Mouse (Mus musculus) liver, adult 2 months (tissue): Measurements from ENCODE around the gene Krt79. TPM values are rescaled to one million over a fixed set of nuclear protein-coding genes. Genes with fewer than 3 reads are reported as not detected.

Experiments
- DNase-seq: peaks from one replicate; pipeline ENCODE4 v3.0.0-alpha.2; 2011; ENCODE audit warnings: low read depth, low spot score; ENCODE audit errors: extremely low read depth
- H3K27ac ChIP-seq: fragments of 200-500 bp; replicated peaks from 2 replicates; pipeline ENCODE4 v1.5.1; 2012; ENCODE audit warnings: low read depth, mild to moderate bottlenecking, control low read depth, inconsistent platforms, low read length; ENCODE audit not compliant: insufficient read depth
- H3K27me3 ChIP-seq: fragments of 200-500 bp; 2 replicates; pipeline ENCODE4 v1.6.1; 2012; ENCODE audit warnings: mild to moderate bottlenecking, moderate library complexity, low read length, inconsistent platforms; ENCODE audit not compliant: control insufficient read depth, insufficient read depth
- H3K36me3 ChIP-seq: fragments of 200-500 bp; 2 replicates; pipeline ENCODE4 v1.6.1; 2012; ENCODE audit warnings: low read length, inconsistent platforms; ENCODE audit not compliant: control insufficient read depth, insufficient read depth
- H3K4me1 ChIP-seq: fragments of 200-500 bp; 2 replicates; pipeline ENCODE4 v1.6.1; 2011; ENCODE audit warnings: low read length; ENCODE audit not compliant: control insufficient read depth, insufficient read depth
- H3K4me3 ChIP-seq: fragments of 200-500 bp; 2 replicates; pipeline ENCODE4 v1.5.1; 2011; ENCODE audit warnings: low read depth, mild to moderate bottlenecking, control low read depth, low read length, moderate library complexity; ENCODE audit not compliant: insufficient read depth
- H3K79me2 ChIP-seq: fragments of 200-500 bp; 2 replicates; pipeline ENCODE4 v1.6.1; 2012; ENCODE audit warnings: inconsistent platforms, mild to moderate bottlenecking, low read length, moderate library complexity; ENCODE audit not compliant: control insufficient read depth, insufficient read depth
- H3K9ac ChIP-seq: fragments of 200-500 bp; 2 replicates; pipeline ENCODE4 v1.6.1; 2012; ENCODE audit warnings: low read depth, mild to moderate bottlenecking, control low read depth, inconsistent platforms, low read length
- CTCF ChIP-seq: fragments of 200-500 bp; IDR thresholded peaks from 2 replicates; pipeline ENCODE4 v1.5.1; 2011; ENCODE audit warnings: low read depth, low read length, control low read depth
- POLR2A ChIP-seq: fragments of 200-500 bp; IDR thresholded peaks from 2 replicates; pipeline ENCODE4 v1.6.1; 2011; ENCODE audit warnings: low read length, control low read depth; ENCODE audit not compliant: insufficient read depth; ENCODE audit errors: extremely low read depth
- WGBS: fragments of 180-500 bp; shearing (Covaris S2); methylation state at CpG from one replicate; pipeline ENCODE4 v1.1.7; 2018; 5-methylcytosine and 5-hydroxymethylcytosine counted together
- polyA plus RNA-seq: library from polyadenylated mRNA; depleted of rRNA; stranded (reverse); fragments of >200 nt; gene quantifications from 2 replicates; pipeline ENCODE4 v1.2.3, GENCODE M21; 2012; rRNA removed
- total RNA-seq: library from RNA; depleted of rRNA; stranded (reverse); fragments of >200 nt; gene quantifications from 2 replicates; pipeline ENCODE4 v1.2.3, GENCODE M21; 2014; rRNA removed

Gene Krt79
- total and polyA plus RNA-seq, 2 experiments: 0.09 to 0.10 TPM

GRCm38 (mm10) chr15:101879776-101880175, 60.3 kb downstream of the Krt79 start:
- Histone ChIP-seq H3K36me3 (no peaks in the 10 kb centered on the region), H3K79me2 (no peaks in the 10 kb centered on the region), H3K27me3 (no peaks in the 10 kb centered on the region), H3K4me1 (no peaks in the 10 kb centered on the region), H3K4me3 (no peak overlapping the region), H3K9ac (no peak overlapping the region), H3K27ac (no peak overlapping the region)
- DNase-seq: no peak
- TF ChIP-seq POLR2A (no peak), CTCF (no peak)
- 29% methylated on average over 11 of the region's 11 CpGs for WGBS

Other genes starting within 250 kb of the Krt79 start
- gene Krt6a, start 246.0 kb downstream of the Krt79 start, total RNA-seq: not detected in 2 replicates
- gene Krt6a, start 246.0 kb downstream of the Krt79 start, polyA plus RNA-seq: not detected in 2 replicates
- gene Krt5, start 227.4 kb downstream of the Krt79 start, total RNA-seq: not detected in 2 replicates
- gene Krt5, start 227.4 kb downstream of the Krt79 start, polyA plus RNA-seq: not detected in 2 replicates
- not detected in 2 replicates for gene Krt71, start 197.2 kb downstream of the Krt79 start, total RNA-seq
- not detected in 2 replicates for gene Krt71, start 197.2 kb downstream of the Krt79 start, polyA plus RNA-seq
- gene Krt72, start 153.9 kb downstream of the Krt79 start, total RNA-seq: not detected in 2 replicates
- gene Krt72, start 153.9 kb downstream of the Krt79 start, polyA plus RNA-seq: not detected in 2 replicates
- gene Krt73, start 138.0 kb downstream of the Krt79 start, total RNA-seq: not detected in 2 replicates
- gene Krt73, start 138.0 kb downstream of the Krt79 start, polyA plus RNA-seq: not detected in 2 replicates
- not detected in 2 replicates for gene Krt2, start 122.2 kb downstream of the Krt79 start, total RNA-seq
- not detected in 2 replicates for gene Krt2, start 122.2 kb downstream of the Krt79 start, polyA plus RNA-seq
- not detected in 2 replicates for gene Krt1, start 89.5 kb downstream of the Krt79 start, total RNA-seq
- gene Krt1, start 89.5 kb downstream of the Krt79 start, polyA plus RNA-seq: not detected in 2 replicates
- not detected in 2 replicates for gene Krt77, start 70.6 kb downstream of the Krt79 start, total RNA-seq
- not detected in 2 replicates for gene Krt77, start 70.6 kb downstream of the Krt79 start, polyA plus RNA-seq
- not detected in 2 replicates for gene Krt76, start 47.4 kb downstream of the Krt79 start, total RNA-seq
- not detected in 2 replicates for gene Krt76, start 47.4 kb downstream of the Krt79 start, polyA plus RNA-seq
- gene Krt4, start 15.6 kb downstream of the Krt79 start, total RNA-seq: not detected in 2 replicates
- 0.06 TPM in 1 of 2 replicates, not detected in the other for gene Krt4, start 15.6 kb downstream of the Krt79 start, polyA plus RNA-seq
- gene Krt78, start 14.0 kb upstream of the Krt79 start, total RNA-seq: not detected in 2 replicates
- gene Krt78, start 14.0 kb upstream of the Krt79 start, polyA plus RNA-seq: not detected in 2 replicates
- 240 and 251 TPM in 2 replicates for gene Krt8, start 64.2 kb upstream of the Krt79 start, total RNA-seq
- gene Krt8, start 64.2 kb upstream of the Krt79 start, polyA plus RNA-seq: 155 and 168 TPM in 2 replicates
- 255 and 258 TPM in 2 replicates for gene Krt18, start 87.9 kb upstream of the Krt79 start, total RNA-seq
- 110 and 124 TPM in 2 replicates for gene Krt18, start 87.9 kb upstream of the Krt79 start, polyA plus RNA-seq
- gene Eif4b, start 133.4 kb upstream of the Krt79 start, total RNA-seq: 119 and 130 TPM in 2 replicates
- gene Eif4b, start 133.4 kb upstream of the Krt79 start, polyA plus RNA-seq: 70.5 and 73.8 TPM in 2 replicates
- gene Tns2, start 160.1 kb upstream of the Krt79 start, total RNA-seq: 21.8 and 36.5 TPM in 2 replicates
- 30.9 and 35.9 TPM in 2 replicates for gene Tns2, start 160.1 kb upstream of the Krt79 start, polyA plus RNA-seq
- 9.2 and 12.1 TPM in 2 replicates for gene Spryd3, start 195.9 kb upstream of the Krt79 start, total RNA-seq
- gene Spryd3, start 195.9 kb upstream of the Krt79 start, polyA plus RNA-seq: 20.7 and 22.6 TPM in 2 replicates
- 1.0 and 1.8 TPM in 2 replicates for gene Igfbp6, start 204.0 kb upstream of the Krt79 start, total RNA-seq
- gene Igfbp6, start 204.0 kb upstream of the Krt79 start, polyA plus RNA-seq: 2.3 and 4.5 TPM in 2 replicates
- gene Soat2, start 210.2 kb upstream of the Krt79 start, total RNA-seq: 27.5 and 36.5 TPM in 2 replicates
- gene Soat2, start 210.2 kb upstream of the Krt79 start, polyA plus RNA-seq: 54.9 and 80.8 TPM in 2 replicates